Mouse (Mus musculus) MEL (cell line): ENCODE results near the gene Accs. TPM values are rescaled to one million over a fixed set of nuclear protein-coding genes. Genes with fewer than 3 reads are reported as not detected.

Source experiments
- DNase-seq: peaks from one replicate; pipeline ENCODE4 v3.0.0; 2011; ENCODE audit warnings: low read depth, low spot score
- H3K27ac ChIP-seq: 2 replicates; pipeline ENCODE4 v1.5.1; 2012; ENCODE audit warnings: low read depth, mild to moderate bottlenecking, control low read depth, low read length, moderate library complexity; ENCODE audit not compliant: control insufficient read depth
- H3K27me3 ChIP-seq, 2 experiments: fragments of 150-350 bp in 1 of 2; sonication (generic) in 1 of 2; 2 replicates each; pipeline ENCODE4 v1.6.1; 2012; ENCODE audit warnings: low read length in 2 of 2, mild to moderate bottlenecking in 2 of 2, improper control_type of control experiment in 1 of 2, moderate library complexity in 1 of 2; ENCODE audit not compliant: insufficient read depth in 2 of 2, control insufficient read depth in 1 of 2
- H3K36me3 ChIP-seq, 2 experiments: 2 replicates each; pipeline ENCODE4 v1.6.1; 2012 to 2014; ENCODE audit warnings: low read length in 2 of 2, improper control_type of control experiment in 1 of 2, inconsistent platforms in 1 of 2, mild to moderate bottlenecking in 1 of 2; ENCODE audit not compliant: insufficient read depth in 2 of 2, control insufficient read depth in 1 of 2
- H3K4me1 ChIP-seq, 2 experiments: fragments of 150-350 bp in 1 of 2; sonication (generic) in 1 of 2; 2 replicates each; pipeline ENCODE4 v1.6.1; 2012; ENCODE audit warnings: low read length in 2 of 2, improper control_type of control experiment in 1 of 2, mild to moderate bottlenecking in 1 of 2; ENCODE audit not compliant: insufficient read depth in 2 of 2, control insufficient read depth in 1 of 2
- H3K4me3 ChIP-seq, 2 experiments: fragments of 150-350 bp in 1 of 2; sonication (generic) in 1 of 2; 2 replicates each; pipeline ENCODE4 v1.5.1; 2012; ENCODE audit warnings: low read depth in 2 of 2, low read length in 2 of 2, mild to moderate bottlenecking in 2 of 2, moderate library complexity in 2 of 2, control low read depth in 1 of 2, improper control_type of control experiment in 1 of 2; ENCODE audit not compliant: control insufficient read depth in 1 of 2, insufficient read depth in 1 of 2
- H3K79me2 ChIP-seq: 2 replicates; pipeline ENCODE4 v1.6.1; 2012; ENCODE audit warnings: mild to moderate bottlenecking, low read length, moderate library complexity; ENCODE audit not compliant: control insufficient read depth, poor library complexity, insufficient read depth
- H3K9ac ChIP-seq: 2 replicates; pipeline ENCODE4 v1.6.1; 2012; ENCODE audit warnings: low read depth, mild to moderate bottlenecking, control low read depth, low read length, moderate library complexity; ENCODE audit not compliant: control insufficient read depth, poor library complexity, severe bottlenecking
- H3K9me3 ChIP-seq: fragments of 150-350 bp; sonication (generic); replicated peaks from 2 replicates; pipeline ENCODE4 v1.6.1; 2012; ENCODE audit warnings: mild to moderate bottlenecking, low read length, improper control_type of control experiment, moderate library complexity; ENCODE audit not compliant: insufficient read depth
- CHD1 ChIP-seq: IDR thresholded peaks from 2 replicates; pipeline ENCODE4 v1.6.1; 2012; ENCODE audit warnings: low read depth, mild to moderate bottlenecking, inconsistent platforms, low read length, improper control_type of control experiment
- ELF1 ChIP-seq: IDR thresholded peaks from 2 replicates; pipeline ENCODE4 v1.6.1; 2014; ENCODE audit warnings: low read depth, mild to moderate bottlenecking, inconsistent platforms, low read length, improper control_type of control experiment, moderate library complexity
- ETS1 ChIP-seq: IDR thresholded peaks from 2 replicates; pipeline ENCODE4 v1.6.1; 2012; ENCODE audit warnings: low read depth, mild to moderate bottlenecking, inconsistent platforms, low read length, improper control_type of control experiment, moderate library complexity
- GABPA ChIP-seq: IDR thresholded peaks from 2 replicates; pipeline ENCODE4 v1.6.1; 2012; ENCODE audit warnings: low read depth, mild to moderate bottlenecking, inconsistent platforms, low read length, improper control_type of control experiment, moderate library complexity
- GATA1 ChIP-seq: IDR thresholded peaks from 2 replicates; pipeline ENCODE4 v1.6.1; 2011; ENCODE audit warnings: low read depth, low read length, improper control_type of control experiment
- HCFC1 ChIP-seq: IDR thresholded peaks from 2 replicates; pipeline ENCODE4 v1.6.1; 2012; ENCODE audit warnings: low read depth, mild to moderate bottlenecking, inconsistent platforms, low read length, improper control_type of control experiment, moderate library complexity
- MAFK ChIP-seq: IDR thresholded peaks from 2 replicates; pipeline ENCODE4 v1.6.1; 2011; ENCODE audit warnings: low read depth, mild to moderate bottlenecking, low read length, improper control_type of control experiment, borderline replicate concordance
- MEF2A ChIP-seq: IDR thresholded peaks from 2 replicates; pipeline ENCODE4 v1.6.1; 2014; ENCODE audit warnings: low read depth, mild to moderate bottlenecking, inconsistent platforms, low read length, improper control_type of control experiment; ENCODE audit not compliant: poor library complexity, insufficient replicate concordance, severe bottlenecking; ENCODE audit errors: extremely low read depth
- MXI1 ChIP-seq: IDR thresholded peaks from 2 replicates; pipeline ENCODE4 v1.6.1; 2011; ENCODE audit warnings: mild to moderate bottlenecking, low read depth, low read length, improper control_type of control experiment
- MYB ChIP-seq: IDR thresholded peaks from 2 replicates; pipeline ENCODE4 v1.6.1; 2011; ENCODE audit warnings: mild to moderate bottlenecking, low read depth, low read length, improper control_type of control experiment
- MYC ChIP-seq: IDR thresholded peaks from 2 replicates; pipeline ENCODE4 v1.6.1; 2011; ENCODE audit warnings: low read depth, mild to moderate bottlenecking, low read length, improper control_type of control experiment, moderate library complexity
- NELFE ChIP-seq: IDR thresholded peaks from 2 replicates; pipeline ENCODE4 v1.6.1; 2011; ENCODE audit warnings: low read depth, low read length, improper control_type of control experiment
- NRF1 ChIP-seq: IDR thresholded peaks from 2 replicates; pipeline ENCODE4 v1.6.1; 2014; ENCODE audit warnings: low read depth, mild to moderate bottlenecking, inconsistent platforms, low read length, improper control_type of control experiment, moderate library complexity; ENCODE audit not compliant: poor library complexity, insufficient read depth, severe bottlenecking
- POLR2A ChIP-seq, 2 experiments: IDR thresholded peaks; 2 replicates each; pipeline ENCODE4 v1.6.1; 2011 to 2012; ENCODE audit warnings: low read length in 2 of 2, mild to moderate bottlenecking in 2 of 2, control low read depth in 1 of 2, improper control_type of control experiment in 1 of 2, low read depth in 1 of 2, moderate library complexity in 1 of 2; ENCODE audit not compliant: control insufficient read depth in 1 of 2, insufficient read depth in 1 of 2, poor library complexity in 1 of 2
- POLR2AphosphoS2 ChIP-seq: IDR thresholded peaks from 2 replicates; pipeline ENCODE4 v1.6.1; 2011; ENCODE audit warnings: low read length, improper control_type of control experiment
- SIN3A ChIP-seq: IDR thresholded peaks from 2 replicates; pipeline ENCODE4 v1.6.1; 2012; ENCODE audit warnings: low read length, improper control_type of control experiment, inconsistent platforms
- SMC3 ChIP-seq: IDR thresholded peaks from 2 replicates; pipeline ENCODE4 v1.6.1; 2011; ENCODE audit warnings: low read depth, low read length, improper control_type of control experiment
- TBP ChIP-seq: IDR thresholded peaks from 2 replicates; pipeline ENCODE4 v1.8.0; 2011; ENCODE audit warnings: low read depth, low read length, improper control_type of control experiment
- TCF12 ChIP-seq: IDR thresholded peaks from 2 replicates; pipeline ENCODE4 v1.6.1; 2014; ENCODE audit warnings: low read depth, mild to moderate bottlenecking, inconsistent platforms, low read length, improper control_type of control experiment, moderate library complexity
- USF1 ChIP-seq: IDR thresholded peaks from 2 replicates; pipeline ENCODE4 v1.6.1; 2014; ENCODE audit warnings: low read depth, mild to moderate bottlenecking, inconsistent platforms, low read length, improper control_type of control experiment, moderate library complexity
- USF2 ChIP-seq, 2 experiments: IDR thresholded peaks; 2 replicates each; pipeline ENCODE4 v1.6.1; 2011 to 2012; ENCODE audit warnings: improper control_type of control experiment in 2 of 2, low read length in 2 of 2, borderline replicate concordance in 1 of 2, inconsistent platforms in 1 of 2, low read depth in 1 of 2, mild to moderate bottlenecking in 1 of 2; ENCODE audit not compliant: insufficient read depth in 1 of 2
- ZC3H11A ChIP-seq: IDR thresholded peaks from 2 replicates; pipeline ENCODE4 v1.6.1; 2012; ENCODE audit warnings: low read depth, mild to moderate bottlenecking, inconsistent platforms, low read length, improper control_type of control experiment
- polyA plus RNA-seq, 2 experiments: library from polyadenylated mRNA; stranded (reverse) in 1 of 2; unstranded in 1 of 2; fragments of >175 nt in 1 of 2; fragments of >200 nt in 1 of 2; gene quantifications; 2 replicates each; pipeline versions ENCODE4 v1.2.1 to v1.2.4; 2012; ENCODE audit warnings: low replicate concordance in 2 of 2, low read depth in 1 of 2; ENCODE audit not compliant: insufficient read length in 2 of 2, insufficient read depth in 1 of 2, missing spikeins in 1 of 2
- total RNA-seq: library from RNA; depleted of rRNA; stranded (reverse); fragments of 300-350 nt; gene quantifications from 2 replicates; pipeline ENCODE4 v1.2.3, GENCODE M21; 2012

The Accs gene
- total and polyA plus RNA-seq, 3 experiments, result 1.0 to 4.5 TPM; not detected in 1

- no peak overlapping the region for H3K9ac ChIP-seq
- H3K9me3 ChIP-seq, result no peaks in the 10 kb centered on the region
- H3K27ac ChIP-seq, result no peak overlapping the region
- H3K36me3 ChIP-seq, result peaks cover 0 to 8% of the 10 kb centered on the region in 2 experiments; a peak in 1 of 4 replicates
- H3K27me3 ChIP-seq, result no peaks in the 10 kb centered on the region; a peak in 1 of 4 replicates
- DNase-seq, result no peak
- no peak for TF ChIP-seq MEF2A
- no peak for TF ChIP-seq USF2 (IDR thresholded peaks at IDR 0.05; ENCODE audit: borderline replicate concordance in 1 of 2, insufficient read depth in 1 of 2, low read depth in 1 of 2, low read length in 2 of 2)
- TF ChIP-seq SIN3A, result no peak
- no peak for TF ChIP-seq MYC
- TF ChIP-seq HCFC1, result no peak
- H3K4me3 ChIP-seq, result no peak overlapping the region
- no peaks in the 10 kb centered on the region for H3K79me2 ChIP-seq
- peaks cover 0 to 9% of the 10 kb centered on the region in 2 experiments; a peak in 2 of 4 replicates for H3K4me1 ChIP-seq
Measured at GRCm38 (mm10) chr2:93838931-93839330, 10.8 kb downstream of the Accs start.

GRCm38 (mm10) chr2:93836232-93836785, 13.4 kb downstream of the Accs start:
- Histone ChIP-seq H3K79me2 (no peaks in the 10 kb centered on the region), H3K9ac (no peak overlapping the region), H3K9me3 (no peaks in the 10 kb centered on the region), H3K4me1 (peaks cover 0 to 4% of the 10 kb centered on the region in 2 experiments; a peak in 1 of 4 replicates), H3K4me3 (no peak overlapping the region), H3K27me3 (no peaks in the 10 kb centered on the region; a peak in 1 of 4 replicates), H3K36me3 (0 out of 4 replicates have a peak, but pooled peaks cover 0 to 2% of the 10 kb centered on the region in 2 experiments), H3K27ac (no peak overlapping the region)
- DNase-seq, result no peak
- no peak for TF ChIP-seq POLR2A (IDR thresholded peaks at IDR 0.05; ENCODE audit: control insufficient read depth in 1 of 2, insufficient read depth in 1 of 2, low read depth in 1 of 2, low read length in 2 of 2, poor library complexity in 1 of 2)
- TF ChIP-seq POLR2AphosphoS2, result no peak
- TF ChIP-seq ELF1, result no peak
- no peak for TF ChIP-seq SIN3A
- no peak for TF ChIP-seq ETS1
- TF ChIP-seq CHD1, result no peak

GRCm38 (mm10) chr2:93835596-93835995, 14.1 kb downstream of the Accs start:
- no peak overlapping the region for H3K27ac ChIP-seq
- no peaks in the 10 kb centered on the region; a peak in 1 of 4 replicates for H3K27me3 ChIP-seq
- H3K4me1 ChIP-seq, result no peaks in the 10 kb centered on the region
- no peaks in the 10 kb centered on the region for H3K36me3 ChIP-seq
- H3K79me2 ChIP-seq, result no peaks in the 10 kb centered on the region
- no peak for DNase-seq
- no peak for TF ChIP-seq NRF1
- TF ChIP-seq MXI1, result no peak
- no peak for TF ChIP-seq SIN3A
- no peak for TF ChIP-seq TBP
- TF ChIP-seq TCF12, result no peak
- TF ChIP-seq MYC, result no peak
- TF ChIP-seq ELF1, result no peak
- TF ChIP-seq USF1, result no peak
- no peak for TF ChIP-seq POLR2AphosphoS2
- TF ChIP-seq HCFC1, result no peak
- TF ChIP-seq MYB, result no peak
- TF ChIP-seq GABPA, result no peak
- TF ChIP-seq SMC3, result no peak
- TF ChIP-seq GATA1, result no peak
- no peak for TF ChIP-seq MAFK
- TF ChIP-seq POLR2A (IDR thresholded peaks at IDR 0.05; ENCODE audit: control insufficient read depth in 1 of 2, insufficient read depth in 1 of 2, low read depth in 1 of 2, low read length in 2 of 2, poor library complexity in 1 of 2), result no peak
- TF ChIP-seq ZC3H11A, result no peak
- TF ChIP-seq NELFE, result no peak
- TF ChIP-seq, all 39 proteins: peak for 0
- Histone ChIP-seq H3K9ac (no peak overlapping the region), H3K4me3 (no peak overlapping the region), H3K9me3 (no peaks in the 10 kb centered on the region)
